Comparison of ENCODE assay signal across 8 mouse cellular contexts in the genomic region with DNA sequence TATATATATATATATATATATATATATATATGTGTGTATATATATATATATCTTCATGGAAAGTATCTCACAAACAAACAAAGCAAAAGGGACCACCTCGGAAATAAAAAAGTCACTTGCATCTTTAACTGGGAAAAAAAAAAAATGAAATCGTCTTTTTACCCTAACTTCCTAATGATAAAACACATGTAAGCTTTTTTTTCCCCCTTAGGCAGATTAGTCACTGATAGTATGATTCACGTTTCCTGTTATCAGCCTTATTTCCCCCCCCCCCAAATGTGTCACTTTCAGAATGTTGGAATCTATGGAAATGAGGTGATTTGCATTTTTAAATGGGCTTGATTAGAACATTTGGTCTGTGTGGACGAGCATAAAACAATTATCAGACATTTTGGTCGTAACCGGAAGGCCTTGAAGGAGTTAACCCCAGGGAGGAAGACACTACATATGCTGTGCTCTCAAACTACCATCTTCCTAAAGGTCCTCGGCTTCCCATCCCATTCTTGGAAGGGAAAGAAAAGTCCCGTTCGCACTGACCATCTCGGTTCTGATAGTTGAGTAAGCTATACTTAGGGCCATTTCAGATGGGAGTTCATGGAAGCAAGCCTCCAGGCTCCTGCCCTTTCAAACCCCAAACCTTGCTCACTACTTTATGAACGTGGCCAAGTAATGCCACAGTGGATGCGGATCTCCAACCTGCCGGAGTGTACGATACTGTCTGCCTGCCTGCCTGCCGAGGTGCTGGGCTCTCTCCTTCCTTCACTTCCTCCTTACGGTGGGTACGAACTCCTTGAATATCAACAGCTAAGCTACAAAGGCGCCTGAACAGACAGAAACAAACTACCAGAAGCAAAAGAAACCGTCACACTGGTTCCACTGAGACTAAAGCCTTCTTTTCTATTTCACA.
DNase-seq lines count a peak whose midpoint lies in the region; ATAC-seq and TF ChIP-seq lines count a peak whose summit lies in the region.

No protein-coding gene starts in this region.

- 3% methylated on average over 19 of the region's 19 CpGs for WGBS in heart, embryonic 13.5 days
- 7% methylated on average over 19 of the region's 19 CpGs for WGBS in liver, embryonic 13.5 days (ENCODE audit: insufficient replicate concordance)
- WGBS in neural tube, embryonic 13.5 days, result 10% methylated on average over 19 of the region's 19 CpGs

- DNase-seq in gastrocnemius, adult 2 months, result no peak
- DNase-seq in gastrocnemius, postnatal 4 days (ENCODE audit: low spot score in 2 of 2), result no peak
- DNase-seq in R1 (ENCODE audit: low read depth, low spot score), result peak; percentile 26
- no peak for DNase-seq in liver, embryonic 13.5 days
- DNase-seq in right cerebral cortex, postnatal 4 days, result no peak
- no peak for DNase-seq in left cerebral cortex, adult 11 months (ENCODE audit: low spot score)

- intact Hi-C loops in gastrocnemius, adult 2 months (cut with DNase I), result no loop called here

- ATAC-seq in heart, embryonic 13.5 days (ENCODE audit: extremely low read depth, insufficient number of reproducible peaks, low FRiP score, low TSS enrichment), result no peak
- ATAC-seq in liver, embryonic 13.5 days (ENCODE audit: low read depth), result no peak
- ATAC-seq in neural tube, embryonic 13.5 days (ENCODE audit: low read depth), result no peak

- H3K4me1 ChIP-seq in heart, embryonic 13.5 days, result peaks cover 65% of the 10 kb centered on the region
- peaks cover 51% of the 10 kb centered on the region for H3K4me1 ChIP-seq in liver, embryonic 13.5 days (replicated peaks)
- peaks cover 67% of the 10 kb centered on the region for H3K4me1 ChIP-seq in neural tube, embryonic 13.5 days (replicated peaks)

- H3K9me3 ChIP-seq in heart, embryonic 13.5 days, result no peaks in the 10 kb centered on the region
- H3K9me3 ChIP-seq in liver, embryonic 13.5 days (replicated peaks), result no peaks in the 10 kb centered on the region
- no peaks in the 10 kb centered on the region for H3K9me3 ChIP-seq in neural tube, embryonic 13.5 days

- peak overlapping the region; percentile 84 for H3K27ac ChIP-seq in gastrocnemius, adult 2 months
- H3K27ac ChIP-seq in heart, embryonic 13.5 days (replicated peaks), result peak overlapping the region; percentile 97
- peak overlapping the region; percentile 68; the same call in 1 of the 2 replicates for H3K27ac ChIP-seq in liver, embryonic 13.5 days
- peak overlapping the region; percentile 90 for H3K27ac ChIP-seq in neural tube, embryonic 13.5 days (replicated peaks)

- no peaks in the 10 kb centered on the region for H3K27me3 ChIP-seq in heart, embryonic 13.5 days (replicated peaks)
- H3K27me3 ChIP-seq in liver, embryonic 13.5 days, result peaks cover 21% of the 10 kb centered on the region
- H3K27me3 ChIP-seq in neural tube, embryonic 13.5 days, result peaks cover 4% of the 10 kb centered on the region; the same call in 1 of the 2 replicates

- TF ChIP-seq CTCF in gastrocnemius, adult 2 months (IDR thresholded peaks at IDR 0.05), result no peak

- no peaks in the 10 kb centered on the region for H3K36me3 ChIP-seq in heart, embryonic 13.5 days
- H3K36me3 ChIP-seq in liver, embryonic 13.5 days, result no peaks in the 10 kb centered on the region
- H3K36me3 ChIP-seq in neural tube, embryonic 13.5 days, result no peaks in the 10 kb centered on the region

- peak overlapping the region; percentile 97 for H3K9ac ChIP-seq in heart, embryonic 13.5 days
- peak overlapping the region; percentile 67 for H3K9ac ChIP-seq in liver, embryonic 13.5 days
- H3K9ac ChIP-seq in neural tube, embryonic 13.5 days, result peak overlapping the region; percentile 86

- peak overlapping the region; percentile 91 for H3K4me3 ChIP-seq in gastrocnemius, adult 2 months
- peak overlapping the region; percentile 73 for H3K4me3 ChIP-seq in heart, embryonic 13.5 days
- H3K4me3 ChIP-seq in liver, embryonic 13.5 days (replicated peaks), result peak overlapping the region; percentile 66
- peak overlapping the region; percentile 66 for H3K4me3 ChIP-seq in neural tube, embryonic 13.5 days

- H3K4me2 ChIP-seq in heart, embryonic 13.5 days, result peak overlapping the region; percentile 81
- H3K4me2 ChIP-seq in liver, embryonic 13.5 days, result peak overlapping the region; percentile 76
- peak overlapping the region; percentile 88 for H3K4me2 ChIP-seq in neural tube, embryonic 13.5 days
